Mouse (Mus musculus) intestine, embryonic 14.5 days (tissue): Measurements from ENCODE around the gene Scamp1. TPM values are rescaled to one million over a fixed set of nuclear protein-coding genes. Genes with fewer than 3 reads are reported as not detected.
"Not testable (repeated sequence)": the region's sequence is repeated elsewhere in the genome, so short reads cannot be mapped to it uniquely, and the experiment has no call there.

Source experiments
- ATAC-seq: fragments of 200-750 bp; cut with Nextera tagmentation; replicated peaks from 2 replicates; pipeline ENCODE4 v1.8.0; 2017; ENCODE audit warnings: low read depth, moderate number of reproducible peaks, moderate TSS enrichment, moderate library complexity; ENCODE audit not compliant: low FRiP score, low TSS enrichment
- DNase-seq: peaks from one replicate; pipeline ENCODE4 v3.0.0-alpha.2; 2018; ENCODE audit warnings: low spot score
- H3K27ac ChIP-seq: fragments of 300-500 bp; sonication (generic); 2 replicates; pipeline ENCODE4 v1.5.1; 2014; ENCODE audit warnings: low read depth, mild to moderate bottlenecking, control low read depth
- H3K27me3 ChIP-seq: fragments of 300-500 bp; sonication (generic); replicated peaks from 2 replicates; pipeline ENCODE4 v1.6.1; 2014; ENCODE audit warnings: low read length, control low read depth; ENCODE audit not compliant: control insufficient read depth, insufficient read depth
- H3K36me3 ChIP-seq: fragments of 300-500 bp; sonication (generic); 2 replicates; pipeline ENCODE4 v1.6.1; 2014; ENCODE audit warnings: low read length, control low read depth; ENCODE audit not compliant: control insufficient read depth, insufficient read depth
- H3K4me1 ChIP-seq: fragments of 300-500 bp; sonication (generic); replicated peaks from 2 replicates; pipeline ENCODE4 v1.6.1; 2014; ENCODE audit warnings: low read length, control low read depth, mixed read lengths; ENCODE audit not compliant: control insufficient read depth, insufficient read depth
- H3K4me2 ChIP-seq: fragments of 300-500 bp; sonication (generic); 2 replicates; pipeline ENCODE4 v1.6.1; 2014; ENCODE audit warnings: low read length
- H3K4me3 ChIP-seq: fragments of 300-500 bp; sonication (generic); 2 replicates; pipeline ENCODE4 v1.5.1; 2014; ENCODE audit warnings: low read depth, low read length, control low read depth, mixed read lengths
- H3K9ac ChIP-seq: fragments of 300-500 bp; sonication (generic); 2 replicates; pipeline ENCODE4 v1.6.1; 2014; ENCODE audit warnings: mild to moderate bottlenecking, low read length
- H3K9me3 ChIP-seq: fragments of 300-500 bp; sonication (generic); 2 replicates; pipeline ENCODE4 v1.6.1; 2016; ENCODE audit warnings: low read length, control low read depth; ENCODE audit not compliant: control insufficient read depth
- WGBS: fragments of 180-500 bp; shearing (Covaris S2); extraction: QIAGEN DNeasy Blood & Tissue Kit; methylation state at CpG from one replicate; pipeline ENCODE4 v1.1.7; 2014; 5-methylcytosine and 5-hydroxymethylcytosine counted together
- polyA plus RNA-seq: library from polyadenylated mRNA; unstranded; fragments of >200 nt; fragmentation: Nextera tagmentation; extraction: Ambion mirVana; gene quantifications from 2 replicates; pipeline ENCODE4 v1.2.1, GENCODE M21; 2014

Scamp1 gene
- 29.2 and 30.2 TPM in 2 replicates for polyA plus RNA-seq

DNA sequence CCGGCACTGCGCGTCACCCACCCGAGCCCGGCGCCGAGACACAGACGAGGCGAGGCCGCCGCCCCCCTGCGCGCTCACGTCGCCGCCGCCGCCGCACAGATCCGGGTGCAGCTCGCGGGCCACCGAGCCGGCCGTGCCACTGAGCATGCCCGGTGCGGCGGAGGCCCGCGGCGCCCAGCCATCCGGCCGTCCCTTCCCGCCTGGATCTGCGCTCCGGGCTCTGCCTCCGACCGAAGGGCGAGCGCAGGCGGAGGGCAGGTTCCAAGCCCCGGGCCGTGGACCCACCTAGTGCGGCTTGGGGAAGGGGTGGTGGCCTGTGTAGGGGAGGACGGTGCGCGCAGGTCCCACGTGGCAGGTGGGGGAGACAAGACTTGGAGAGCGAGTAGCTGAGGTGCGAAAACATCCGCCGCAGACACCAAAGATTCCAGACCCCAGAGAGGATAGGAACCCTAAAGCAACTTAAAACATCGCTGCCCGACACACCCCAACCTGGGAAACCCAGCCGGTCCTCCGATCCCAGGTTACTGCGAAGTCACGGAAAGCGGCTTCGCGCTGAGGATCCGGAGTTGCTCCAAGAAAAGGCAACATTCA lies at the start of gene Scamp1:
Gene Scamp1, minus strand, starts transcription at position 577 of the 591 bp plus-strand sequence.
- Histone ChIP-seq H3K27me3 (no peaks in the 10 kb centered on the region), H3K4me2 (peak within 1 kb of the TSS; percentile 84), H3K9ac (peak within 1 kb of the TSS; percentile 77), H3K9me3 (no peaks in the 10 kb centered on the region), H3K4me1 (no peaks in the 10 kb centered on the region; the same call in none of the 2 replicates), H3K27ac (peak within 1 kb of the TSS; percentile 54), H3K4me3 (peak within 1 kb of the TSS; percentile 89), H3K36me3 (no peaks in the 10 kb centered on the region)
- ATAC-seq (peak; percentile 96), DNase-seq (peak; percentile 91)
- WGBS, result under 1% methylated on average over 61 of the region's 62 CpGs

DNA sequence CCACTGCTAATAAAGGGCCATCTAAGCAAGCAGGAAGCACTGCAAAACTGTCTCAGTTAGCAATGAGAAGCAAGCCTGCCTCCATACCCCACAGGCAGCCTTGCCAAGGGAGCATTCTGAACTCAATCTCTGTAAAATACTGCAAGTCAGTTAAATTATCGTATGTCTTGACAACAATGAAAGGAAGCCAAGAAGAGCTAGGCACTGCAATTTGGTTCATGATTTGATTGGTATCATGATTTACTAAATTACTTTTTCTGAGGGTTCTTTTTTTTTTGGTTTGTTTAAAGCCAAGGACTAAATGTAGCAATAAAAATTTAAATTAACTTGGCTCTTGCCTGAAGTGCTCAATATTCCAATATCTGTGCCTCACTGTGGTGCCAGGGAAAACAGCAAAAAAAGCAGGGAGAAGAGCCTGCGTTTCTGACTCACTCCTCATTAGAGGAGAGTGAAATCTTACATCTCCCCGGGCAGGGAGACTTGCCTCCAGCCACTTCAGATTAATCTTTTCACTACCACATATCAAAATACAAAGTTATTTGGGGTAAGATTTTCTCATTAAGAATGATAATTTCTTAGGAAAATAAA lies 44.8 kb upstream of the Scamp1 start:
- H3K27me3 ChIP-seq, result no peaks in the 10 kb centered on the region
- H3K4me2 ChIP-seq, result no peak overlapping the region
- no peaks in the 10 kb centered on the region for H3K36me3 ChIP-seq
- H3K4me3 ChIP-seq, result no peak overlapping the region
- no peak for ATAC-seq
- DNase-seq, result no peak
- no peaks in the 10 kb centered on the region for H3K9me3 ChIP-seq
- no peaks in the 10 kb centered on the region for H3K4me1 ChIP-seq
- no peak overlapping the region for H3K9ac ChIP-seq
- WGBS, result 80% methylated on average over 3 of the region's 3 CpGs
- no peak overlapping the region for H3K27ac ChIP-seq

DNA sequence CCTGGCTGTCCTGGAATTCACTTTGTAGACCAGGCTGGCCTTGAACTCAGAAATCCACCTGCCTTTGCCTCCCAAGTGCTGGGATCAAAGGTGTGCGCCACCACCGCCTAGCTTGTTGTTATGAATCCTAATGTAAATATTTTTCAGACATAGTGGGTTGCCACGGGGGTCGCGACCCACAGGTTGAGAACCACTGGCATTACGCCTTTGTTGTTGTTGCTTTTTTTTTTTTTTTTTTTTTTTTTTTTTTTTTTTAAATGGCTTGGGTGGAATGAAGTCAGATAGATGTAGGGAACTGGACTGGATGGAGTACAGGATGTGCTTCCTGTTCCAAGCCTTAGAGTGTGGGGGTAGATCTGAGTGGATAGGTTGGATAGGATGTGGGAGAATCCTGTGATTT lies 43.3 kb upstream of the Scamp1 start:
- not testable (repeated sequence) for H3K36me3 ChIP-seq, H3K27ac ChIP-seq, H3K27me3 ChIP-seq, H3K4me1 ChIP-seq, DNase-seq, H3K4me2 ChIP-seq, H3K9me3 ChIP-seq, H3K9ac ChIP-seq, ATAC-seq, H3K4me3 ChIP-seq
- 90% methylated on average over 6 of the region's 6 CpGs for WGBS

DNA sequence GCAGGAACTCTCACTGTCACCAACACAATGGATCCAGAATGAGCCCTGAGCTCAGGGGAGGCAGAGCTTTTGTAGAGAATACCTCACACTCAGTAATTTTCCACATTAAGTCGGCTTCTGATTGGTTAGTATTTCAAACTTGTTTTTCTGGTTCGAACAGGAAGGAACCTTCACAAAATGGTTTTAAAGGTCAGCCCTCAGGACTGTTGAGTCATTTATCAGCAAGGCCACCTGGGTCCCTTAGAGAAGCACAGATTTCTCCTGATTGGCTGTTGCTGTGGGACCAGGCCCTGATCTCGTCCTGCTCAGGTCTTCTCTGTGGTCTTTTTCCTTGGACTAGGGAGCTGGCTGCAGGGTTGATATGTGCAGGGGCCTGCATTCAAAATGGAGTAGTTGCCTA lies 42.4 kb upstream of the Scamp1 start:
- peak overlapping the region; percentile 64 for H3K27ac ChIP-seq
- DNase-seq, result no peak
- WGBS, result 73% methylated on average over 3 of the region's 3 CpGs

DNA sequence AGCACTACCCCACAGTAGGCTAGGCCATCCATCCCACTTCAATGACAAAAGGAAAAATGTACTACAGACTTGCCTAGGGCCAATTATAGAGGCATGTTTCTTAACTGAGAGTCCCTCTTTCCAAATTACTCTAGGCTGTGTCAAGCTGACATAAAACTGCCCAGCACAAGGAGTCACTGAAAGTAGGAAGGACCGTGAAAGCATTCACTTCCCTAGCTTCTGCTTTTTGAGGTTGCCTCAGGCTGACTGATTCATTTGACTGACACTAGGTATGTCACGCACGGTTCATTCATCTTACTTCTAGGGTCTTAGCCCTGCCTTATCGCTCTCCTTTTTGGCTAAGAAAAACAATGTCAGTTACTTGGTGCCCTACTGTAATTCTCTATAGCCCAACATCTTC lies 36.8 kb upstream of the Scamp1 start:
- H3K4me1 ChIP-seq, result no peaks in the 10 kb centered on the region
- H3K36me3 ChIP-seq, result no peaks in the 10 kb centered on the region
- DNase-seq (no peak), ATAC-seq (no peak)
- H3K4me2 ChIP-seq, result no peak overlapping the region
- no peak overlapping the region for H3K4me3 ChIP-seq
- H3K27ac ChIP-seq, result no peak overlapping the region
- H3K27me3 ChIP-seq, result no peaks in the 10 kb centered on the region
- WGBS, result 95% methylated on average over 4 of the region's 4 CpGs
- no peak overlapping the region for H3K9ac ChIP-seq
- H3K9me3 ChIP-seq, result no peaks in the 10 kb centered on the region

More for the DNA sequence above, 42.4 kb upstream of the Scamp1 start:
- Histone ChIP-seq H3K4me1 (no peaks in the 10 kb centered on the region), H3K4me3 (no peak overlapping the region), H3K9me3 (no peaks in the 10 kb centered on the region), H3K9ac (no peak overlapping the region), H3K4me2 (no peak overlapping the region), H3K27me3 (no peaks in the 10 kb centered on the region), H3K36me3 (no peaks in the 10 kb centered on the region)
- ATAC-seq, result peak; percentile 85

DNA sequence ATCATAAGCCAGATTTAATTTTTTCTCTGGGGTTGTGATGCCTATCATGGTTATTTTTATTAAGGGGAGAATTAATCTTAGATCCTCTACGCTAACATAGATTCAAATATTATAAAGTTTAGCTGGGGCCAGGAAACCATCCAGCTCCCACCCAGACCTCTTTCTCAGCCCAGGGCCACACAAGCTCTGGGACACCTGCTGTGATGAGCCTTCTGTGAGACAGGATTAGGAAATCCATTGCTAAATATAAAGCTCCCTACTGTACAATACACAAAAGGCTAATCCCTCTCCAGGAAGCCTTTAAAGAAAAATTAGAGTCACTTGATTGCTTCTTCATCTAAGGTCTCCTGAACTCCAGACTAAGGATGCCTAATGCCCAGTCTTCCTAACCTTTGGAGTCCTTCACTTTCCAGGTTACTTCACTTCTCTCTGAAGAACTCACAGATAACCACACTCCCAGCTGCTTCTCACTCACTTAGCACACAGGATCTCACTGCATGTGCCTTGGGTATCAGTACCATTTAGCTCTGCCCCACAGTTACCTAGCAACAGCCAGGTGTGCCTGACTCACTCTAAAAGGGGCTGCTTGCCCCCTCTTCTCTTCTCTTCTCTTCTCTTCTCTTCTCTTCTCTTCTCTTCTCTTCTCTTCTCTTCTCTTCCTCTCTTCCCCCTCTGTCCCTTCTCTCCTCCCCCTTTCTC lies 35.6 kb upstream of the Scamp1 start:
- Histone ChIP-seq H3K4me3 (no peak overlapping the region), H3K9ac (no peak overlapping the region), H3K27ac (no peak overlapping the region), H3K4me1 (no peaks in the 10 kb centered on the region), H3K9me3 (no peaks in the 10 kb centered on the region), H3K36me3 (no peaks in the 10 kb centered on the region), H3K27me3 (no peaks in the 10 kb centered on the region), H3K4me2 (no peak overlapping the region)
- WGBS, result 86% methylated on average over 1 of the region's 1 CpGs
- ATAC-seq, result no peak
- no peak for DNase-seq

DNA sequence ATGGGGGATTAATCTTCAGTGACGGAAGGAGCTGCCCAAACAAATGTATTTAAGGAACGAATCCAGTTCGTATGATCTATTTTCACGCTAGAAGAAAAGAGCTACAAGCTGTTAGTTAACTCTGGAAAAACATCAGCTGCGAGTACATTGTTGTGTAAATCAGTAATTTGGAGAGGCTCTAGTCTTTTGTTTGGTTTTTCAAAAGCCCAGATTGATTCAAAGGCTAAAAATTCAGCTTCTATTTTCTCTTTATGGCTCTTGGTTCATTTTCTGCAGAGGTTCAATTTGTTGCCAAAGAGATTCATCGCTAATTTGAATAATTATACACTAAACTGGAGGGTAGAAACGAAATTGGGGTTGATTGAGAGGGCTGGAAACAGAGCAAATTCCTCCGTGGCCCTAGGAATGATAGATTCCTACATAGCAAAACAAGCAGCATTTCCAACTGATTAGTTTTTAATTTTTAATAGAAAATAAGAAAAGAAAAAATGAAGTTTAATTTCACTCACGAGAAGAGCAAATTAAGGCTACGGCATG lies 31.4 kb upstream of the Scamp1 start:
- WGBS, result 82% methylated on average over 10 of the region's 10 CpGs
- Histone ChIP-seq H3K4me2 (no peak overlapping the region), H3K36me3 (no peaks in the 10 kb centered on the region), H3K4me1 (no peaks in the 10 kb centered on the region), H3K27ac (no peak overlapping the region), H3K9me3 (no peaks in the 10 kb centered on the region), H3K27me3 (no peaks in the 10 kb centered on the region), H3K9ac (no peak overlapping the region), H3K4me3 (no peak overlapping the region)
- DNase-seq (no peak), ATAC-seq (no peak)

DNA sequence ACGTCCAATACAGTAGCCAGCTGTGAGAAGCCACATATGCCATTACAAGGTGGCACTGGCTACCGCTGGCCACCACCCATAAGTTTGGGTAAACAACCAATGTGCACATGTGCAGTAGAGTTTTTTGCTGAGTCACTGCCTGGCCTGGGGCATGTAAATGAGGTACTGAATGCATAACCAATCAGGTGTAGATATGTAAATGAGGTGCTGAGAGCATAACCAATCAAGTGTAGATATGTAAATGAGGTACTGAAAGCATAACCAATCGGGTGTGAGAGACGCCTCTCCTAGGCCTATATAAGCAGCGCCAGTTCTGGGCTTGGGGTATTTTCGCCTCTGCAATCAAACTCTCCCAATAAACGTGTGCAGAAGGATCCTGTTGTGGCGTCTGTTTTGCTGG lies 27.2 kb upstream of the Scamp1 start:
- not testable (repeated sequence) for DNase-seq, H3K27me3 ChIP-seq, H3K9ac ChIP-seq, H3K4me2 ChIP-seq, H3K4me3 ChIP-seq, H3K36me3 ChIP-seq, ATAC-seq, H3K4me1 ChIP-seq, H3K27ac ChIP-seq, H3K9me3 ChIP-seq
- WGBS, result 89% methylated on average over 8 of the region's 8 CpGs
